Mouse (Mus musculus): ENCODE measurements at regions not wholly inside any gene's neighbourhood (a gene's known extent, or its start where the extent isn't known, plus 50 kb on each side); places are given as distances from the start of the nearest gene placed in this dataset.

GRCm38 (mm10) chr12:45656574-45656973 lies 582.1 kb upstream of the Stxbp6 start:
- TF ChIP-seq CTCF (IDR thresholded peaks at IDR 0.05), result no peak
- no peak for TF ChIP-seq POLR2A (IDR thresholded peaks at IDR 0.05; ENCODE audit: insufficient read depth, low read depth, low read length)

Data from heart, adult 2 months (tissue).